Mouse (Mus musculus): ENCODE results near the gene Gmppb.

Gene Gmppb

DNA sequence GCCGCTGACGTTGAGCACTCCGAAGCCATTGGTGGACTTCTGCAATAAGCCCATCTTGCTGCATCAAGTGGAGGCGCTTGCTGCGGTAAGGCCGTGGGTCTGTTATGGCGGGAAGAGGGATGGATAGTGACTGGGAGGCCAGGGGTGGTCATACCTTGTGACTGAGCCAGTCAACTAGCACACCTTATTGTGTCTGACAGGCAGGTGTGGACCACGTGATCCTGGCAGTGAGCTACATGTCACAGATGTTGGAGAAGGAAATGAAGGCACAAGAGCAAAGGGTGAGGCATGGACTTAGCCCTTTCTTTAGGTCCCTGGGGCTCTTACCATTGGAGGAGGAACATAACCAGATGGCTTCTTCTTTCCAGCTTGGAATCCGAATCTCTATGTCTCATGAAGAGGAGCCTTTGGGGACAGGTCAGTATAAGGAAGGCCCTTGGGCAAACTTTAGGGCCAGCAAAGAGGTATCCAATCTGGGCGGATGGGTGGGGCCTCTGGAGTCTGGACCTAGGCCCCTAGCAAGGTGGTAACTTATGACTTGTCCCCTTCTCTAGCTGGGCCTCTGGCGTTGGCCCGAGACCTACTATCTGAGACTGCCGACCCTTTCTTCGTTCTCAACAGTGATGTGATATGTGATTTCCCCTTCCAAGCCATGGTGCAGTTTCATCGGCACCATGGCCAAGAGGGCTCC, 664 bp downstream of the Gmppb start:
- in situ Hi-C loops (cut with MboI; ENCODE audit: unreplicated experiment in 2 of 2), result loop anchor here (5.0 to 25.0 kb wide), 3 partner anchors 42 to 412 kb away; partner anchors contain the start of genes Gnai2 (in 1 of the 2) and Rbm5 (in 1 of the 2)

DNA sequence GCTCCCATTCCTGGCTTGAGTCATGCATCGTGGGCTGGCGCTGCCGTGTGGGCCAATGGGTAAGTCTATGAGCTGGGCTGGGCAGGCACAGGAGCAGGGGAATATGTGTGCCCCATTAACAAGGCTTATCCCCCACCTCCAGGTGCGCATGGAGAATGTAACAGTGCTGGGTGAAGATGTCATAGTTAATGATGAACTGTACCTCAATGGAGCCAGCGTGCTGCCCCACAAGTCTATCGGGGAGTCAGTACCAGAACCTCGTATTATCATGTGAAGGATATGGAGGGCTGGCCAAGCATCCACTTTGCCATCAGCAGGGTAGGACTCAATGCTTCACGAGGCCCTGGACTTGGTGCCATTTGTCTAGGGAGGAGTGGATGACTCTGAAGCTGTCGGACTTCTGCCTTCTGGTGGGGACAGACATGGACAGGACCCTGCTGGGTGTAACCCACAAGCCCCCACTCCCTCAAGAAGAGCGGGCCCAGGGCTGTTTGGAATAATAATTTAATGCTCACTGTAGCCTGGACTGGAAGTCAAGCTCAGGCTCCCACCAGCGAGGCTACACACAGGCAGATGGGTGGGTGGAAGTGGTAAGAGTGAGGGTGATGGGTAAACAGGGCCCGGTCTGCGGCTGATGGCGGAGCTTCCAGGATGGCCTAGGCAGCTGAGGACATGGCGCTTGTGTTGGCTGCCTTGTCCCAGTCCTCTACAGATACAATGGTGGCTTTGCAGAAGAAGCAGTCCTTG, 2.3 kb downstream of the Gmppb start:
- in situ Hi-C loops (cut with MboI; ENCODE audit: unreplicated experiment in 2 of 2), result loop anchor here in 1 of 2 experiments (25.0 kb wide), 2 partner anchors 289 to 414 kb away; partner anchors contain the start of genes Gnai2 and Rbm5

DNA sequence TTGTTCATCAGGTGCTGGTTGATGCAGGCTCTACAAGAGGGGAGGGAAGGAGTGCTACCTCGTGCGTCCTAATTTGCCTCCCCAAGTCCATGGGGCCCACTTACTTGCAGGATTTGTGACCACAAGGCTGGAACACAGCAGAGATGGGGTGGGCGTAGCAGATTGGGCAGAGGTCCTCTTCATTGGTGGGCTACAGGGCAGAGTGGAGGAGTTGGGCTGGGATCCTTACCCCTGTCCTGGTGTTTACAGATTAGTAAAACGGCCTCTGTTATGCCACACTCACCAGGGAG, 2.8 kb downstream of the Gmppb start:
- in situ Hi-C loops (cut with MboI; ENCODE audit: unreplicated experiment in 2 of 2), result loop anchor here in 1 of 2 experiments (25.0 kb wide), 2 partner anchors 290 to 415 kb away; partner anchors contain the start of genes Gnai2 and Rbm5

DNA sequence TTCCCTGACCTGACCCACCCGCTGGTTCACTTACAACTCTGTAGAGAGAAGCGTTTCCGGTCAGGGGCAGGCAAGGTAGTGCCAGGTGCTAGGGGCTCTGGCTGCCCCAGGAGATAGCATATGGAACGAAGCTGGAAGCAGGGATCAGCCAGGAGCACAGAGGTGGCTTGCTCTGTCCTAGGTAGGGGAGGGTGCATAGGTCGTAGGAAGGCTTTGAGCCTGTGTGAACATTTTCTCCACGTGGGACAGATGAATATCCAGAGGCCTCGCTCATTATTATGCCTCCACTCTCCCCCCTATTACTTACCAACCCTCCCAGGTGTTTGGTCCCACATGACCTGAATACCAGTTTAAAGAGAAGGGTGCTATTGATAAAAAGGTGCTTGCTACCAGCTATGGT, 3.4 kb downstream of the Gmppb start:
- in situ Hi-C loops (cut with MboI; ENCODE audit: unreplicated experiment in 2 of 2), result loop anchor here in 1 of 2 experiments (25.0 kb wide), 2 partner anchors 290 to 415 kb away; partner anchors contain the start of genes Gnai2 and Rbm5

DNA sequence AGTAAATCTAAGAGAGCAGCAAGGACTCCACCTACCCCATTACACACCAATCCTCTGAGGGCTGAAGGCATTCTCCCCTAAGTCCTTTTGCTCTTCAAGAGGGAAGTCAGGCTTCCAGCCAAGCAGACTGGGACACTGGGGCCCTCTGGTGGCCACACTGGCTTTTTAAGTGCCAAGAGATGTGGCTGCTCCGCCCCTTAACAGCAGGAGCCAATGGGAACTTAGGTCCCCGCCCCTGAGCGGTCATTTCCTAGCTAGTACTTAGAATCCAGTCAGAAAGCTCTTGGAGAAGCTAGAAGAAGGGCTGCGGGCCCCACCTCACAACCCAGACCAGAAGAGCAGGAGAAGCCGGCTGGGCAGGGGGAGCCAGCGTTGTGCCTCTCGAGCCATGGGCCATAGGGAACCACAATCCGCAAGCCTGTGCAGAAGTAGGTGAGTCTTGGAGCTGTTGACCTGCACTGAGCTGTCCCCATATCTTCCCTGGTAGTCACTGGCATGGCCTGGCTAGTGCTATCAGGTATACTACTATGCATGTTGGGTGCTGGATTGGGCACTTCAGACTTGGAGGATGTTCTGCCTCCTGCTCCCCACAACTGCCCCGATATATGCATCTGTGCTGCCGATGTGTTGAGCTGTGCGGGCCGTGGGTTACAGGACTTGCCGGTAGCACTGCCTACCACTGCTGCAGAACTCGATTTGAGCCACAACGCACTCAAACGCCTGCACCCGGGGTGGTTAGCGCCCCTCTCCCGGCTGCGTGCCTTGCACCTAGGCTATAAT, 4.0 kb downstream of the Gmppb start, which contains the start of gene Amigo3:
TSS of gene Amigo3 (plus strand) at position 275 of the 780 bp plus-strand sequence.
- in situ Hi-C loops (cut with MboI; ENCODE audit: unreplicated experiment in 2 of 2), result loop anchor here in 1 of 2 experiments (25.0 kb wide), 2 partner anchors 291 to 416 kb away; partner anchors contain the start of genes Gnai2 and Rbm5

DNA sequence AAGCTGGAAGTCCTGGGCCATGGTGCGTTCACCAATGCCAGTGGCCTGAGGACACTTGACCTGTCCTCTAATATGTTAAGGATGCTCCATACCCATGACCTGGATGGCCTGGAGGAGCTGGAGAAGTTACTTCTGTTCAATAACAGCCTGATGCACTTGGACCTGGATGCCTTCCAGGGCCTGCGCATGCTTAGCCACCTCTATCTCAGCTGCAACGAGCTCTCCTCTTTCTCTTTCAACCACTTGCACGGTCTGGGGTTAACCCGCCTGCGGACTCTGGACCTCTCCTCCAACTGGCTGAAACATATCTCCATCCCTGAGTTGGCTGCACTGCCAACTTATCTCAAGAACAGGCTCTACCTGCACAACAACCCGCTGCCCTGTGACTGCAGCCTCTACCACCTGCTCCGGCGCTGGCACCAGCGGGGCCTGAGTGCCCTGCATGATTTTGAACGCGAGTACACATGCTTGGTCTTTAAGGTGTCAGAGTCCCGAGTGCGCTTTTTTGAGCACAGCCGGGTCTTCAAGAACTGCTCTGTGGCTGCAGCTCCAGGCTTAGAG, 4.7 kb downstream of the Gmppb start:
- in situ Hi-C loops (cut with MboI; ENCODE audit: unreplicated experiment in 2 of 2), result loop anchor here in 1 of 2 experiments (25.0 kb wide), 2 partner anchors 291 to 416 kb away; partner anchors contain the start of genes Gnai2 and Rbm5

DNA sequence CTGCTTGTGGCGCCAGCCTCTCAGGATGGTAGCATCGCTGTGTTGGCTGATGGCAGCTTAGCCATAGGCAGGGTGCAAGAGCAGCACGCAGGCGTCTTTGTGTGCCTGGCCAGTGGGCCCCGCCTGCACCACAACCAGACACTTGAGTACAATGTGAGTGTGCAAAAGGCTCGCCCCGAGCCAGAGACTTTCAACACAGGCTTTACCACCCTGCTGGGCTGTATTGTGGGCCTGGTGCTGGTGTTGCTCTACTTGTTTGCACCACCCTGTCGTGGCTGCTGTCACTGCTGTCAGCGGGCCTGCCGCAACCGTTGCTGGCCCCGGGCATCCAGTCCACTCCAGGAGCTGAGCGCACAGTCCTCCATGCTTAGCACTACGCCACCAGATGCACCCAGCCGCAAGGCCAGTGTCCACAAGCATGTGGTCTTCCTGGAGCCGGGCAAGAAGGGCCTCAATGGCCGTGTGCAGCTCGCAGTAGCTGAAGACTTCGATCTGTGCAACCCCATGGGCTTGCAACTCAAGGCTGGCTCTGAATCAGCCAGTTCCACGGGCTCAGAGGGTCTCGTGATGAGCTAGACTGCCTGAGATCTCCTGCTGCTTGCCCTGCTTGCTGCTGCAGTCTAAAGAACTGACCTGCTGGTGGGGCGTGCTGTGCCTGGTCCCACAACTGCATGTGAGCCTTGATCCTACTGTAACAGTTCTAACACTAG, 5.4 kb downstream of the Gmppb start:
- in situ Hi-C loops (cut with MboI; ENCODE audit: unreplicated experiment in 2 of 2), result loop anchor here (5.0 to 25.0 kb wide), 3 partner anchors 92 to 417 kb away; partner anchors contain the start of genes Gnai2 (in 1 of the 2) and Rbm5 (in 1 of the 2)

DNA sequence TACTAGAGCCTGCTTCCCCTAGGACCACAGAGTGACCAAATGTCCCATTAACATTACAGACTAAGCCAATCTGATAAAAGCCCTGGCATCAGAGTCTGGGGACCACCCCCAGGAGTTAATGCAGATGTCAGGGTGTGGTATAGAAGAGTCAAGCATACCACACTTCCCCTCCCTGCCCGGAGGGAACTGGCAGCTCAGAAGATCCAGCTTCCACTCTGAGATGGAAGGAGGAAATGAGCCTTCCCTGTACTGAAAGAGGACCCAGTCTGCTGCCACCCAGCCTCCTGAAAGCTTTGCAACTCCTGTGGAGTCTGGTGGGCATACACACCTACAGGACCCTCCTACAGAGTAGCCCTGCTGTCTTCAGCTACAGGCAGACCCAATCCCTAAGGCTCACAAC, 6.0 kb downstream of the Gmppb start:
- in situ Hi-C loops (cut with MboI; ENCODE audit: unreplicated experiment in 2 of 2), result loop anchor here (5.0 to 25.0 kb wide), 3 partner anchors 93 to 418 kb away; partner anchors contain the start of genes Gnai2 (in 1 of the 2) and Rbm5 (in 1 of the 2)

DNA sequence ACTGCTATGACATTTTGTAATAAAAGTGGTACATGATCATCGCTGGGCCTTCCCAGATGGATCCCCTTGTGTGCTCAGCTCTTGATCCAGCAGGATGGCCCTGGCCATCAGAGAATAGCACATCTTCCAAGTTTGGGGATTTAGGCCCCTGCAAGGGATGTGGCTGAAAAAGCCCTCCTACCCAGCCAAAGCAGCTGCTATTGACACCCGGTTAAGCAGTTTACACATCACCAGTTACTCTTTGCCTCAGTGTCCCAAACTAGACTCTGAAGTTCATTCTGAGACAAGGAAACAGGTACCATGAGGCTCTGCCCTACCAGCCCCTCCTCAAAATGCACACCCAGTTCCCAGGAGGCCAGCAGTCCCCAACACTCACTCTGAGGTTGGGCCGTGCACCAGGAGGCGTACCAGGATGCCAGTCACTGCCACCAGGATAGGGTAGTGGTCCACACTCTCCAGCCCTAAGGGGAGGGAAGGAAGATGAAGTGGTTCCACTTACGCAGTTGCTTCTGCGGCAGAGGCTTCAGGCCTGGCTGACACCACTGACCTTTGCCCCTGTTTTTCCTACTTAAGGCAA, 6.7 kb downstream of the Gmppb start:
- in situ Hi-C loops (cut with MboI; ENCODE audit: unreplicated experiment in 2 of 2), result loop anchor here (5.0 to 25.0 kb wide), 3 partner anchors 93 to 418 kb away; partner anchors contain the start of genes Gnai2 (in 1 of the 2) and Rbm5 (in 1 of the 2)

DNA sequence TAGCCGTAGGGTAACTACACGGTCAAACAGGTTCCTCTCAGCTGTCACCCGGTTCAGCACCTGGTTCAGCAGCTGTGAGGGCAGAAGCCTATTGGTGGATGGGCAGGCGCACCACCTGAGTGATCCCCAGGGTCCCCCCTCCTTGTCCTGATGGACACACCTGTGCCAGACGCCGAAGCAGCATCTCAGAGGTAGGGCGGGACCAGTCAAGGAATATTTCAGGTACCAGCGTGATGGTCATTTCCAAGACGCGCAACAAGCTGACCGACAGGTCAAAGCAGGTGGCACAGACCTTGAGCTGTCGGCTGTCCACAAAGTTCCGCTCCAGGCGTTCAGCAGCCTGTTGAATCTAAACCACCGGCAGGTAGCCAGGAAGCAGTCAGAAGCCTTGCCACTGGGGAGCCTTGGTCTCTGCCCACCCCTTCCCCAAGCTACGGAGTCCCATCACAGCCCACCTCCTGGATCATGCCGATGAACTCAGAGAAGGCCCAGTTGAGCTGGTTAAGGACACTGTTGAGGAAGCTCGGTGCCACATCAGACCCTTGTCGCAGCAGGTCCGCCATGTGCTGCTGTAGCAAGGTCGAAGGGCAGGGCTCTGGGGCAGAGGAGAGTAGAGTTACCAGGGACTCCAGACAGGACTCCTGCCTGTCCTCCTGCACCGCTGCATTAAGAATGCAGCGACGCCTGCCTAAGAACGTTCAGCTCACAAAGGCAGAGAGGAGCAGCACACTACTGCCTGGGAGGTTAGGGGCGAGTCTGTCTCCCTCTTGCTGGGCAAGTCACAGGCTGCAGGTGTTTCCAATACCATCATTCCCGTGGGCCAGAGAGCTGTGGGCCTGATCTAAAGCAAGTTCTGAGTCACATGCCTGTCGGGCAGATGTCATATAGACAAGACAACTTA, 7.6 kb downstream of the Gmppb start:
- in situ Hi-C loops (cut with MboI; ENCODE audit: unreplicated experiment in 2 of 2), result loop anchor here (5.0 to 25.0 kb wide), 3 partner anchors 94 to 419 kb away; partner anchors contain the start of genes Gnai2 (in 1 of the 2) and Rbm5 (in 1 of the 2)

DNA sequence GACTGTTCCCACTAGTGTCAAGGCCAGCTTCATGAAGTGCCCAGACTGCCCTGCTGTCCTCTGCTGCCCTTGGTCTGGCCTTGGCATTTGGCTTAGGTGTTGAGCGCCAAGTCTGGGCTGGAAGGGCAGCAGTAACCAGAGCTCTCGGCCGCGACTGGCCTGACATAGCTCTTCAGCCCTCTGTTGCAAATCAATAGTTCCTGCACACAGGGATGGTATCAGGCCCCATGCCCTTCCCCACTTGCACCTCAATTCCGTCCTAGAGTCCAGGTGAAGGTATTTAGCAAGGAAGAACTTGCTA, 8.2 kb downstream of the Gmppb start:
- in situ Hi-C loops (cut with MboI; ENCODE audit: unreplicated experiment in 2 of 2), result loop anchor here (5.0 to 25.0 kb wide), 3 partner anchors 95 to 420 kb away; partner anchors contain the start of genes Gnai2 (in 1 of the 2) and Rbm5 (in 1 of the 2)

DNA sequence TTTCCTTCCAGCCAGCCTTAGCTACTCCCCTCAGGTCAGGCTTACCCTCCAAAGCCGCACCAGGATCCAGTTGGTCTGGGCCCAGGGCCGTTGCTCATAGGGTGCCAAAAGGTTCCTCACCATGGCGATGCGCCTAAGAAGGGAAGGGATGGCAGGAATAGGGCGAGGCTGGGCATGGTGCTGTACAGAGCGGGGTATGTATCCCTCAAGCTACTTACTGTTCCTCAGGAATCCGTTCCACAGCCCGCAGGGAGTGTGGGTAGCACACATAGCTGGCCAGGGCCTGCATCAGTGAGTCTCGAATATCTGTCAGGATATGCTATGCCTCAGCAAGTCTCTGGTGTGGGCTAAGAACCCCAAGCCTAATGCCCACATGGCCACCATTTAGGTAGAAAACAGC, 9.2 kb downstream of the Gmppb start:
- in situ Hi-C loops (cut with MboI; ENCODE audit: unreplicated experiment in 2 of 2), result loop anchor here (5.0 to 25.0 kb wide), 3 partner anchors 96 to 421 kb away; partner anchors contain the start of genes Gnai2 (in 1 of the 2) and Rbm5 (in 1 of the 2)

DNA sequence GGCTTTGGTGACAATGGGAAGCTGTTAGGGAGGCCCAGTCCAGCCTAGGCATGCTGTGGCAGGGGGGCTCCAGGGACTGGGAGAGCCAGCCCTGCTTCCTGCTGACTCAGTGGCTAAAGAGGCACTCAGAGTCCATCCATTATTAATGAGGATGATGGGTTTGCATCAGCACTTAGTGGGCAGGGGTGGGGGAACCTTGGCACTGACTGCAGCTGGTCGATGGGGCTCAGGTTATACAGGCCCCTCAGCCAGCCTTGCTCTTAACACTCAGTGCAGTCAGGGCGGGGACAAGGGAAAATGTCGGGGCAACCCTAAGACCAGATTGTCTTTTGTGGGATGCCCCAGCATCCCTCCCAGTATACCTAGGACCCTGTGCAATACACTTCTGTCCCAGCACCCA, 13.1 kb downstream of the Gmppb start:
- in situ Hi-C loops (cut with MboI; ENCODE audit: unreplicated experiment in 2 of 2), result loop anchor here in 1 of 2 experiments (25.0 kb wide), 2 partner anchors 300 to 425 kb away; partner anchors contain the start of genes Gnai2 and Rbm5

DNA sequence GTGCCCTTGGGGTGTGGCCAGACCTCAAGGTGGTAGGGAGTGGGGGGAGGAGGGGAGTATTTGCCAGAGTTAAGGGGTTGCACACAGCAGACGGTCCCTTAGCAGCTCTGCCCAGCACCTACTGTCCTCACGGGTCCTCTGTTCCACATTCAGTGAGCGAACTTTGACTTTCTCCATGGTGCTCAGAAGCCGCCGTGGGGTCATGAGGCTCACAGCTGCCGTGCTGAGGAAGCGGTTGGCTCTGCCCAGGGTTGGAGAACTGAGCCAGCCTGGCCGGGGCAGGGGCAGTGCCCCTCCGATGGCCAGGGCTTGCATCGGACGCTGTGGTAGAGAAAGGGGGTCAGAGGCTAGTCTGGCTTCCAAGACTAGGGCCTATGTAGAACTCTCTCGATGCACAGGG, 14.3 kb downstream of the Gmppb start:
- in situ Hi-C loops (cut with MboI; ENCODE audit: unreplicated experiment in 2 of 2), result loop anchor here in 1 of 2 experiments (25.0 kb wide), 2 partner anchors 301 to 426 kb away; partner anchors contain the start of genes Gnai2 and Rbm5

DNA sequence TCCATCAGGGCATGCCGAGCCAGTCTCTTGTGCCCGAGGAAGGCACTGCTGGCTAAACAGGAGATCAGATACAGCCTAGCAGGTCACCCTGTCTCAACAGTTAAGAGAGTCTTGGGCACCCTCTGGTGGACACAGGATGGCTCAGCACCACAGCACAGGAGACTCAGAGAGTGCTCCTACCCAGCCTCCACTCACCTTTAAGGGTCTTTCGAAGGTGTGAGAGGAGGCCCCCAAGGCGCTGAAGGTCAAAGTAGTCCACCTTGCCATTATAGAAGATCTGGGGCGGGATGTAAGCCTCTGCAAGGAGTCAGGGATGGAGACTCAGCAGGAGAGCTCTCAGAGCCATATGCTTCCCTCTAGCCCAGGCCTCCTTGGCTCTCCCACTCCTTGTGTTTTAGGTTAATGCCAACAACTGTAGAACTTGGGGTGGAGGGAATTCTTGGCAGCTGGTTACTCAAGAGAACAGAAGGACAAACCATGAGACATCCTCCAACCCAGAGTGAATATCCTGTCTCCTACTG, 16.5 kb downstream of the Gmppb start:
- in situ Hi-C loops (cut with MboI; ENCODE audit: unreplicated experiment in 2 of 2), result loop anchor here (5.0 to 25.0 kb wide), 3 partner anchors 163 to 428 kb away; partner anchors contain the start of genes Gnai2 (in 1 of the 2) and Rbm5 (in 1 of the 2)

DNA sequence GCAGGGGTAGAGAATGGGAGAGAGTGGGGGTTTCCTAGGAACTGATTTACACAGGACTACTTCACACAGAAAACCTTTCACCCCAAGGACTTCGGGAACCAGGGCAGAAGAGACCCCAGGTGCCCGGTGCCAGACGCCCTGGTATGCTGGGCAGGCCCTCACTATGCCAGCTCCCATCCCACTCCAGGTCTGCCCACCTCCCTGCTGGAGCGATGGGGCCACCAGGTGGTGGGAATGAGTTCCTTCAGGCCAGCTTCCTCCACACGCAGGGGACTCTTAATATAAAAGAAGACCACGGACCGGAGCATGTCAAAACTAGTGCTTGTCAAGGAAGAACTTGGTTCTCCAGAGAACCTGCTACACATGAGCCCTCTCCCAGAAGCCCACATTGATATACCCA, 18.2 kb downstream of the Gmppb start:
- in situ Hi-C loops (cut with MboI; ENCODE audit: unreplicated experiment in 2 of 2), result loop anchor here (5.0 to 25.0 kb wide), 3 partner anchors 165 to 430 kb away; partner anchors contain the start of genes Gnai2 (in 1 of the 2) and Rbm5 (in 1 of the 2)

DNA sequence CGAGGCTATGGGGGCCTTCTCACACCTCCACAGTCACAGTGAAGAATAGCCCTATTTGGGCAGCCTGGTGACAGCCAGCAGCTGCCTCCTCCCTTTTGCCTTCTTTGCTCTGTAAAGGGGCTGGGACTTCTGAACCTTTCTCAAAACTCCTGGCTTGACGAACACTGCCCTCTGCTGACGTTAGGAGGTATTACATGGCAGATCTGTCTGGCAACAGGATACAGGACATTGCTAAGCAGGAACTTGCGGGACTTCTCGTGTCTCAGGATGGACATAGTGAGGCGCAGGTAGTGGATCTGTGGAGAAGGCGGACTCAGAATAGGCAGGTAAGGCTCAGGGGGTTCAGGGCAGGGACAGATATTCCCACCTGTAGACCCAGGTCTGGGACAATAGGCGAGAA, 18.9 kb downstream of the Gmppb start:
- in situ Hi-C loops (cut with MboI; ENCODE audit: unreplicated experiment in 2 of 2), result loop anchor here (5.0 to 25.0 kb wide), 3 partner anchors 166 to 431 kb away; partner anchors contain the start of genes Gnai2 (in 1 of the 2) and Rbm5 (in 1 of the 2)

Data from v-Abl transformed pro-B cells (cell line).